In genomic region chr5:133175636-133176035, GRCm38 (mm10) we compare ENCODE assay signal across 10 mouse cellular contexts.
DNase-seq lines count a peak whose midpoint lies in the region.
"Had no signal": no experiment of that assay in that cellular context is flagged by ENCODE, and none has a peak within 500 bp of the region (broad histone marks: within the 10 kb centered on the region; RNA-seq: fewer than 3 reads in every experiment).

No protein-coding gene starts in this region.

- intact Hi-C loops in left cerebral cortex, postnatal 25 days (cut with DNase I) = loop anchor here (10.0 kb wide), 1 partner anchor 309 kb away; no protein-coding TSS in a partner anchor

- DNase-seq in cerebellum, postnatal 14 days = peak; percentile 46 to 54
- DNase-seq in cerebellum, adult 9-10 months = no peak
- peak; percentile 61 to 64 for DNase-seq in left cerebral cortex, adult 18-20 months (ENCODE audit: low spot score in 2 of 2)
- DNase-seq in left cerebral cortex, adult 11 months (ENCODE audit: low spot score) = no peak
- DNase-seq in left cerebral cortex, postnatal 25 days (ENCODE audit: low spot score in 2 of 2) = peak; percentile 28 to 81
- DNase-seq in kidney, adult 18-20 months = no peak
- no peak for DNase-seq in urinary bladder, postnatal 10 days (ENCODE audit: low spot score)
- DNase-seq in thymus, postnatal 10 days (ENCODE audit: low spot score in 2 of 2) = no peak
- DNase-seq: kidney, postnatal 10 days; thymus, postnatal 4 days had no signal

Comparison
In these comparisons a context has a peak if more than half of its experiments do, and no peak if none do; other contexts are left out.
1. DNase-seq: peak in cerebellum, postnatal 14 days (2 of 2), left cerebral cortex, adult 18-20 months (2 of 2) and left cerebral cortex, postnatal 25 days (2 of 2); none in cerebellum, adult 9-10 months (single experiment), left cerebral cortex, adult 11 months (single experiment), kidney, adult 18-20 months (single experiment), urinary bladder, postnatal 10 days (single experiment) and thymus, postnatal 10 days (0 of 2).